Mouse (Mus musculus) kidney, embryonic 14.5 days (tissue): Measurements from ENCODE around the gene Adh7. TPM values are rescaled to one million over a fixed set of nuclear protein-coding genes. Genes with fewer than 3 reads are reported as not detected.
A peak's percentile ranks its signal among the peaks of the same experiment; 100 is the strongest.

Source experiments
- ATAC-seq: fragments of 200-750 bp; cut with Nextera tagmentation; 2 replicates; pipeline ENCODE4 v1.8.0; 2017; ENCODE audit warnings: moderate number of reproducible peaks, mild to moderate bottlenecking, moderate TSS enrichment, moderate library complexity; ENCODE audit not compliant: low FRiP score, low TSS enrichment
- H3K27ac ChIP-seq: fragments of 300-500 bp; sonication (generic); 2 replicates; pipeline ENCODE4 v1.5.1; 2014; ENCODE audit warnings: low read depth, mild to moderate bottlenecking, low read length, moderate library complexity, mixed read lengths
- H3K27me3 ChIP-seq: fragments of 300-500 bp; sonication (generic); 2 replicates; pipeline ENCODE4 v1.6.1; 2014; ENCODE audit warnings: mild to moderate bottlenecking, low read length; ENCODE audit not compliant: control insufficient read depth, insufficient read depth
- H3K36me3 ChIP-seq: fragments of 300-500 bp; sonication (generic); 2 replicates; pipeline ENCODE4 v1.6.1; 2014; ENCODE audit warnings: low read length, mixed read lengths; ENCODE audit not compliant: control insufficient read depth, insufficient read depth
- H3K4me1 ChIP-seq: fragments of 300-500 bp; sonication (generic); 2 replicates; pipeline ENCODE4 v1.6.1; 2014; ENCODE audit warnings: low read length, mixed read lengths; ENCODE audit not compliant: control insufficient read depth, insufficient read depth
- H3K4me2 ChIP-seq: fragments of 300-500 bp; sonication (generic); replicated peaks from 2 replicates; pipeline ENCODE4 v1.6.1; 2014; ENCODE audit warnings: low read depth, mild to moderate bottlenecking, low read length
- H3K4me3 ChIP-seq: fragments of 300-500 bp; sonication (generic); 2 replicates; pipeline ENCODE4 v1.5.1; 2014; ENCODE audit warnings: mild to moderate bottlenecking, low read length
- H3K9ac ChIP-seq: fragments of 300-500 bp; sonication (generic); 2 replicates; pipeline ENCODE4 v1.6.1; 2014; ENCODE audit warnings: low read depth, mild to moderate bottlenecking, low read length, moderate library complexity
- H3K9me3 ChIP-seq: fragments of 300-500 bp; sonication (generic); 2 replicates; pipeline ENCODE4 v1.6.1; 2016; ENCODE audit warnings: low read length; ENCODE audit not compliant: control insufficient read depth
- whole genome bisulfite sequencing: fragments of 180-500 bp; shearing (Covaris S2); extraction: QIAGEN DNeasy Blood & Tissue Kit; methylation state at CpG from one replicate; pipeline ENCODE4 v1.1.7; 2014; 5-methylcytosine and 5-hydroxymethylcytosine counted together
- polyA plus RNA-seq: library from polyadenylated mRNA; unstranded; fragments of >200 nt; fragmentation: Nextera tagmentation; extraction: Ambion mirVana; gene quantifications from 2 replicates; pipeline ENCODE4 v1.2.1, GENCODE M21; 2014

Adh7 gene
- polyA plus RNA-seq, 1 experiment from 2014 or later: 0.46 TPM

- H3K9me3 ChIP-seq: no peaks in the 10 kb centered on the region
- 87% methylated on average over 15 of the region's 15 CpGs for WGBS
- no peak within 1 kb of the TSS for H3K9ac ChIP-seq
- H3K4me2 ChIP-seq: no peak within 1 kb of the TSS
- ATAC-seq: no peak
- H3K27me3 ChIP-seq: no peaks in the 10 kb centered on the region
- no peak within 1 kb of the TSS for H3K27ac ChIP-seq
- no peaks in the 10 kb centered on the region for H3K36me3 ChIP-seq
- no peaks in the 10 kb centered on the region for H3K4me1 ChIP-seq
- no peak within 1 kb of the TSS for H3K4me3 ChIP-seq
Observed at GRCm38 (mm10) chr3:138193683-138194302, 23.8 kb upstream of the Adh7 start, which contains the start of gene 4930579F01Rik. Gene 4930579F01Rik, minus strand, starts transcription at chr3:138193825.

DNA sequence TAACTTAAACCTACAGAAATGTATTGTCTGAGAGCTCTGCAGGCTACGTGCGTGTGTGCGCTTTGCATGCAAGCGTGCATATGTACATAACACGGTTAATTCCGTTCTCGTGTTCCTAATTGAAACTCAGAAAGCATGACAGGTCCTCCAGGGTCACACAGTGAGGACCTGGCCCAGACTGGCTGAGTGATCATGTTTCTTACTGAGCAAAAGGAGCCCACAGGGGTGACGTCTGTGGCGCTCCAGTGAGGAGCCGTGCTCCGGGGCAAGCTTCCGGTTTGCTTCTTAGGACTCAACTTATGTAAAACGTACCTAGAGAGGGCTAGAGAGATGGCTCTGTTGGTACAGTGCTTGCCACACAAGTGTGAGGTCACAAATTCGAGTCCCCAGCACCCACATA, 20.5 kb upstream of the Adh7 start:
- H3K4me1 ChIP-seq: no peaks in the 10 kb centered on the region
- 43% methylated on average over 14 of the region's 14 CpGs for WGBS
- H3K4me2 ChIP-seq: peak overlapping the region; percentile 11; the same call in 1 of the 2 replicates
- peak; percentile 86 for ATAC-seq
- no peaks in the 10 kb centered on the region for H3K9me3 ChIP-seq
- H3K9ac ChIP-seq: no peak overlapping the region
- H3K27me3 ChIP-seq: no peaks in the 10 kb centered on the region
- H3K36me3 ChIP-seq: no peaks in the 10 kb centered on the region
- H3K4me3 ChIP-seq: no peak overlapping the region
- H3K27ac ChIP-seq: no peak overlapping the region

DNA sequence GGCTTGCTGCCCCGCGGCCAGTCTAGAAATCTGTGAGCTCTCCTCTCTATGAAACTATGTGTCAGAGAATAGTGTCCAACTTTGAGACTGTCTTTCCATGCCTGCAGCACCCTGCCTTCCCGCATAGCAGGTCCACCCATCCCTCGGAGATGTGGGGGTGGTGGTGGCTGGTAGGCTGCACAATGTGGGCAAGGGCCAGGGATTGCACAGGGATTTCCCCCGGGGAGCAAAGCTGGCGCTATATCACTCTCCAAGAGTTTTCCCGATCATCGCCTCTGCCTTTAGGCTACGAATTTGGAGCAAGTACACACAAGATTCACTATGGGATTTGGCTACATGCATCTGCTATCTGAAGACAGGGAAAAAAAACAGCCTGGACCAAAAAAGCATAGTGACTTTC, 20.0 kb upstream of the Adh7 start:
- 73% methylated on average over 9 of the region's 9 CpGs for WGBS
- H3K4me1 ChIP-seq: no peaks in the 10 kb centered on the region
- no peak overlapping the region for H3K27ac ChIP-seq
- ATAC-seq: 0 out of 2 replicates have a peak, but pooled peaks have one; percentile 21
- no peaks in the 10 kb centered on the region for H3K27me3 ChIP-seq
- no peaks in the 10 kb centered on the region for H3K36me3 ChIP-seq
- H3K9ac ChIP-seq: no peak overlapping the region
- H3K9me3 ChIP-seq: no peaks in the 10 kb centered on the region
- H3K4me3 ChIP-seq: no peak overlapping the region
- H3K4me2 ChIP-seq: peak overlapping the region; percentile 11; the same call in 1 of the 2 replicates

DNA sequence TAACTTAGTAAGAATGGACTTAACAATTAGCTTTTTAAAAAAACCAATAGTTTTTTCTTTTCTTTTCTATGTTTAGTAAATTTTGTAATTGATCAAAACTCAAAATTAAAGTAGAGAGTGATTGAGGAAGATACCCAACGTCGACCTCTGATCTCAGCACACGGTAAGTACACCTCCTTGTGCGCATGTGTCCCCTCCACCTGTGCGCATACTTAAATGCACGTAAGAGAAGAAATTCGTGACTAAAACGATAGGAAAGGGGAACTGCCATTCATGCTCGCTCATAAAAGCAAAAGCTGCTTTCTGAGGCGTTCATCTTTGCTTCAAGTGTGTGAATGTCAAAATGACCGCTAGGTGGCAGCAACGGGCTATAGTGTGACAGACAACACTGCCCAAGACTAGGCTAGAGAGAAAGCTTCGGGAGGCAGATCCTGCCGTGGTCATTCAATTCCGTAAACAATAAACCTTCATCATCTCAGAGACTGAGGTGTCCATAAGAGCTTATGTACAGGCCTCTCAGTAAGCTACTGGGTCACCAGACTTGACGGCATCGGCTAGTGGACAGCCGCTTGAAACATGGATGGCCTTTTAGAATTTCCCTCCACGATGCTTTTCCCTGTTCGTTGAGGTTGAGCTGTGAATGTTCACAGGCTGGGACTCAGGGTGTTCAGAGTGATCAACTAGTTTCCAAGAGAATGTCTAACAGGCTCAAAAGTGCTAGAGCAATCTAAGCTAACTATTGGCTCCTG, 19.4 kb upstream of the Adh7 start:
- no peaks in the 10 kb centered on the region for H3K36me3 ChIP-seq
- peak overlapping the region; percentile 49 for H3K4me2 ChIP-seq
- WGBS: 24% methylated on average over 20 of the region's 20 CpGs
- peak; percentile 88 for ATAC-seq
- no peak overlapping the region for H3K9ac ChIP-seq
- no peak overlapping the region for H3K27ac ChIP-seq
- H3K4me3 ChIP-seq: peak overlapping the region; percentile 22; the same call in 1 of the 2 replicates
- H3K4me1 ChIP-seq: no peaks in the 10 kb centered on the region
- no peaks in the 10 kb centered on the region for H3K9me3 ChIP-seq
- H3K27me3 ChIP-seq: no peaks in the 10 kb centered on the region

DNA sequence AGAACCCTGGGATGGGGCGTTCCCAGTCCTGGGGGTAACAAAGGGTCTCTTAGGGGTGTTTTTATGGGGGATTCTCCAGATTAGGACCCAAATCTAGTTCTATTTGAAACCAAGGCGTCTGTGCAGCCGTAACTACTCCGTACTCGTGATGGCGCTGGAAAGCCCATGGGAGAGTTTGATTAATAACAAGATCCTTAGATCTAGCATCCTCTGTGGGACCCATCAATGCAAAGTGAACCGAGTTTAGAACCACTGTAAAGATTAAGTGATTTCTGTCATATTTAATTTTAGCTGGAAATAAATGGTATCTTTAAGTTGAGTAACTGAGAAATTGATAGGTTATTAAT, 18.9 kb upstream of the Adh7 start:
- Histone ChIP-seq H3K27me3 (no peaks in the 10 kb centered on the region), H3K9ac (no peak overlapping the region)
- 0 out of 2 replicates have a peak, but pooled peaks have one; percentile 11 for ATAC-seq

DNA sequence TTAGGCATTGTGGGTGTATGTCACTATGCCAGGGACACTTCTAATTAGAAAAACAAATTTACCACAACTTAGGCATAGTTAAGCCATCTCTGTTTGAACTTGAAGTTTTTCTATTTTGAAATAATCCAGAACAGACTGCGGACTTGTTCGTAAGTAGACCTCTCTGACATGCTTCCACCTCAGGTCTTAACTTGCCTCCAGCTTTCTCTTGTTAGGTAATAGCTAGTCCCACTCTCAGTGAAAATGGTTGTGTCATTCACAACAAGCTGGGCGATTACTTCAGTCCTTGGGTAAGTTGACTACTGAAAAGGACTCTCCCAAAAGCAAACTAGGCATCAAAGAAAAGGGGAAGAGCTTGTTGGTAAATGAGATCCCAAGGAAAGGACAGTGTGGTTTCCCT, 8.7 kb upstream of the Adh7 start:
- no peak overlapping the region for H3K4me2 ChIP-seq
- no peaks in the 10 kb centered on the region for H3K9me3 ChIP-seq
- 93% methylated on average over 3 of the region's 3 CpGs for WGBS
- no peak overlapping the region for H3K4me3 ChIP-seq
- no peak for ATAC-seq
- H3K27me3 ChIP-seq: no peaks in the 10 kb centered on the region
- no peaks in the 10 kb centered on the region for H3K4me1 ChIP-seq
- H3K27ac ChIP-seq: no peak overlapping the region
- H3K9ac ChIP-seq: no peak overlapping the region
- no peaks in the 10 kb centered on the region for H3K36me3 ChIP-seq

More for the DNA sequence above, 18.9 kb upstream of the Adh7 start:
- Histone ChIP-seq H3K9me3 (no peaks in the 10 kb centered on the region), H3K36me3 (no peaks in the 10 kb centered on the region), H3K4me3 (no peak overlapping the region), H3K4me1 (no peaks in the 10 kb centered on the region), H3K27ac (no peak overlapping the region), H3K4me2 (no peak overlapping the region)
- 69% methylated on average over 7 of the region's 7 CpGs for WGBS

GRCm38 (mm10) chr3:138210432-138211075, 7.0 kb upstream of the Adh7 start:
- Histone ChIP-seq H3K4me3 (no peak overlapping the region), H3K4me1 (no peaks in the 10 kb centered on the region), H3K27me3 (no peaks in the 10 kb centered on the region), H3K9ac (no peak overlapping the region), H3K4me2 (no peak overlapping the region), H3K27ac (no peak overlapping the region), H3K36me3 (no peaks in the 10 kb centered on the region), H3K9me3 (no peaks in the 10 kb centered on the region)
- no peak for ATAC-seq
- 83% methylated on average over 5 of the region's 5 CpGs for WGBS

GRCm38 (mm10) chr3:138212431-138212951, 5.1 kb upstream of the Adh7 start:
- H3K9me3 ChIP-seq: no peaks in the 10 kb centered on the region
- no peaks in the 10 kb centered on the region for H3K36me3 ChIP-seq
- no peak overlapping the region for H3K27ac ChIP-seq
- no peaks in the 10 kb centered on the region for H3K27me3 ChIP-seq
- H3K4me2 ChIP-seq: no peak overlapping the region
- no peaks in the 10 kb centered on the region for H3K4me1 ChIP-seq
- ATAC-seq: no peak
- no peak overlapping the region for H3K9ac ChIP-seq
- H3K4me3 ChIP-seq: no peak overlapping the region
- 93% methylated on average over 4 of the region's 4 CpGs for WGBS
